Mouse (Mus musculus) thymus, adult 2 months (tissue): ENCODE measurements around the gene Gm20388.

Experiments used
- CTCF ChIP-seq: fragments of 200-500 bp; IDR thresholded peaks from 2 replicates; pipeline ENCODE4 v1.5.1; 2012; ENCODE audit warnings: mild to moderate bottlenecking, control low read depth, low read length, moderate library complexity, borderline replicate concordance; ENCODE audit not compliant: control insufficient read depth, poor library complexity, insufficient read depth; ENCODE audit errors: extremely low read depth
- POLR2A ChIP-seq: fragments of 200-500 bp; IDR thresholded peaks from 2 replicates; pipeline ENCODE4 v1.6.1; 2012; ENCODE audit warnings: mild to moderate bottlenecking, low read length, control low read depth, moderate library complexity; ENCODE audit not compliant: control insufficient read depth, poor library complexity, insufficient read depth; ENCODE audit errors: extremely low read depth

- TF ChIP-seq CTCF (no peak), POLR2A (no peak)
These were observed 2754.6 kb downstream of the Gm20388 start for GRCm38 (mm10) chr8:122665221-122665620.
